Mouse (Mus musculus) CH12.LX (cell line): ENCODE measurements at regions not wholly inside any gene's neighbourhood (a gene's known extent, or its start where the extent isn't known, plus 50 kb on each side); places are given as distances from the start of the nearest gene placed in this dataset.

Source experiments
- DNase-seq: peaks from one replicate; pipeline ENCODE4 v3.0.0-alpha.2; 2013; ENCODE audit errors: extremely low read depth
- H3K27ac ChIP-seq: 2 replicates; pipeline ENCODE4 v1.5.1; 2012; ENCODE audit warnings: low read depth, mild to moderate bottlenecking, control low read depth, moderate library complexity; ENCODE audit not compliant: insufficient read depth
- H3K27me3 ChIP-seq: replicated peaks from 2 replicates; pipeline ENCODE3; 2012; ENCODE audit warnings: inconsistent platforms
- H3K36me3 ChIP-seq, 2 experiments: replicated peaks in 1 of 2; 2 replicates each; pipeline versions ENCODE3 to v1.6.1; 2012; ENCODE audit warnings: inconsistent platforms in 1 of 2, low read length in 1 of 2, mild to moderate bottlenecking in 1 of 2, mixed read lengths in 1 of 2, moderate library complexity in 1 of 2; ENCODE audit not compliant: control insufficient read depth in 1 of 2, insufficient read depth in 1 of 2
- H3K4me1 ChIP-seq, 2 experiments: 2 replicates each; pipeline ENCODE4 v1.6.1; 2012; ENCODE audit warnings: inconsistent platforms in 1 of 2, moderate library complexity in 1 of 2; ENCODE audit not compliant: insufficient read depth in 2 of 2, control insufficient read depth in 1 of 2
- H3K4me2 ChIP-seq: 2 replicates; pipeline ENCODE4 v1.6.1; 2012; ENCODE audit warnings: low read depth, mild to moderate bottlenecking, control low read depth; ENCODE audit not compliant: poor library complexity, insufficient read depth, severe bottlenecking
- H3K4me3 ChIP-seq, 3 experiments: fragments of 150-350 bp in 1 of 3; sonication (generic) in 1 of 3; replicated peaks in 1 of 3; 2 replicates each; pipeline versions ENCODE3 to v1.5.1; 2011 to 2012; ENCODE audit warnings: low read depth in 2 of 3, low read length in 2 of 3, mild to moderate bottlenecking in 2 of 3, moderate library complexity in 2 of 3, control low read depth in 1 of 3, improper control_type of control experiment in 1 of 3, inconsistent platforms in 1 of 3, mixed read lengths in 1 of 3; ENCODE audit not compliant: poor library complexity in 1 of 3
- H3K79me2 ChIP-seq: replicated peaks from 2 replicates; pipeline ENCODE4 v1.6.1; 2012; ENCODE audit warnings: mild to moderate bottlenecking, moderate library complexity; ENCODE audit not compliant: control insufficient read depth, poor library complexity, insufficient read depth, severe bottlenecking; ENCODE audit errors: extremely low read depth
- H3K9ac ChIP-seq: 2 replicates; pipeline ENCODE4 v1.6.1; 2012; ENCODE audit warnings: low read depth, mild to moderate bottlenecking, control low read depth, moderate library complexity; ENCODE audit not compliant: insufficient read depth
- H3K9me3 ChIP-seq: replicated peaks from 2 replicates; pipeline ENCODE3; 2012; ENCODE audit warnings: low read length, inconsistent platforms, mixed read lengths
- CHD1 ChIP-seq: IDR thresholded peaks from 2 replicates; pipeline ENCODE4 v1.6.1; 2012; ENCODE audit warnings: low read depth, low read length, improper control_type of control experiment, inconsistent platforms
- CTCF ChIP-seq, 2 experiments: IDR thresholded peaks in 1 of 2; conservative IDR thresholded peaks in 1 of 2; 2 replicates each; pipeline ENCODE4 v1.5.1; 2011 to 2012; ENCODE audit warnings: low read depth in 2 of 2, low read length in 2 of 2, improper control_type of control experiment in 1 of 2, inconsistent platforms in 1 of 2, mild to moderate bottlenecking in 1 of 2, moderate library complexity in 1 of 2
- ELF1 ChIP-seq: IDR thresholded peaks from 2 replicates; pipeline ENCODE4 v1.6.1; 2014; ENCODE audit warnings: low read depth, mild to moderate bottlenecking, inconsistent platforms, low read length, improper control_type of control experiment
- ETS1 ChIP-seq: conservative IDR thresholded peaks from 2 replicates; pipeline ENCODE4 v1.6.1; 2012; ENCODE audit warnings: low read depth, mild to moderate bottlenecking, inconsistent platforms, low read length, improper control_type of control experiment, moderate library complexity
- GABPA ChIP-seq: IDR thresholded peaks from 2 replicates; pipeline ENCODE4 v1.6.1; 2012; ENCODE audit warnings: low read depth, low read length, improper control_type of control experiment, inconsistent platforms; ENCODE audit not compliant: insufficient replicate concordance
- IRF4 ChIP-seq: IDR thresholded peaks from 2 replicates; pipeline ENCODE4 v1.6.1; 2014; ENCODE audit warnings: low read depth, mild to moderate bottlenecking, inconsistent platforms, low read length, improper control_type of control experiment
- JUN ChIP-seq: IDR thresholded peaks from 2 replicates; pipeline ENCODE4 v1.6.1; 2011; ENCODE audit warnings: low read depth, mild to moderate bottlenecking, low read length, improper control_type of control experiment, moderate library complexity; ENCODE audit not compliant: insufficient read depth
- MAFK ChIP-seq: IDR thresholded peaks from 2 replicates; pipeline ENCODE4 v1.6.1; 2011; ENCODE audit warnings: low read length, improper control_type of control experiment; ENCODE audit not compliant: insufficient replicate concordance
- NELFE ChIP-seq: IDR thresholded peaks from 2 replicates; pipeline ENCODE4 v1.6.1; 2011; ENCODE audit warnings: low read depth, low read length, improper control_type of control experiment
- NRF1 ChIP-seq: IDR thresholded peaks from 2 replicates; pipeline ENCODE4 v1.6.1; 2014; ENCODE audit warnings: low read depth, mild to moderate bottlenecking, inconsistent platforms, low read length, improper control_type of control experiment, moderate library complexity
- POLR2A ChIP-seq: IDR thresholded peaks from 2 replicates; pipeline ENCODE4 v1.6.1; 2011; ENCODE audit warnings: low read depth, mild to moderate bottlenecking, improper control_type of control experiment, low read length
- POLR2AphosphoS2 ChIP-seq: IDR thresholded peaks from 2 replicates; pipeline ENCODE4 v1.6.1; 2011; ENCODE audit warnings: low read depth, low read length, improper control_type of control experiment
- RAD21 ChIP-seq: IDR thresholded peaks from 2 replicates; pipeline ENCODE4 v1.6.1; 2011; ENCODE audit warnings: low read depth, mild to moderate bottlenecking, low read length, improper control_type of control experiment, moderate library complexity
- RCOR1 ChIP-seq: conservative IDR thresholded peaks from 2 replicates; pipeline ENCODE4 v1.6.1; 2012; ENCODE audit warnings: low read depth, mild to moderate bottlenecking, inconsistent platforms, low read length, improper control_type of control experiment
- SIN3A ChIP-seq: IDR thresholded peaks from 2 replicates; pipeline ENCODE4 v1.6.1; 2012; ENCODE audit warnings: low read length, improper control_type of control experiment, inconsistent platforms
- SMC3 ChIP-seq: IDR thresholded peaks from 2 replicates; pipeline ENCODE4 v1.6.1; 2011; ENCODE audit warnings: low read depth, low read length, improper control_type of control experiment
- TCF12 ChIP-seq: IDR thresholded peaks from 2 replicates; pipeline ENCODE4 v1.6.1; 2014; ENCODE audit warnings: low read depth, mild to moderate bottlenecking, inconsistent platforms, low read length, improper control_type of control experiment
- UBTF ChIP-seq: IDR thresholded peaks from 2 replicates; pipeline ENCODE4 v1.6.1; 2012; ENCODE audit warnings: low read depth, mild to moderate bottlenecking, inconsistent platforms, low read length, improper control_type of control experiment, moderate library complexity
- USF1 ChIP-seq: IDR thresholded peaks from 2 replicates; pipeline ENCODE4 v1.6.1; 2014; ENCODE audit warnings: low read depth, mild to moderate bottlenecking, inconsistent platforms, low read length, improper control_type of control experiment
- ZKSCAN1 ChIP-seq: IDR thresholded peaks from 2 replicates; pipeline ENCODE4 v1.6.1; 2012; ENCODE audit warnings: low read depth, inconsistent platforms, low read length, improper control_type of control experiment, borderline replicate concordance
- ZMIZ1 ChIP-seq: IDR thresholded peaks from 2 replicates; pipeline ENCODE4 v1.6.1; 2012; ENCODE audit warnings: low read depth, mild to moderate bottlenecking, inconsistent platforms, low read length, improper control_type of control experiment
- ZNF384 ChIP-seq: IDR thresholded peaks from 2 replicates; pipeline ENCODE4 v1.6.1; 2012; ENCODE audit warnings: low read depth, low read length, improper control_type of control experiment, inconsistent platforms
- dilution Hi-C: fragments of 300-500 bp; cut with MboI; formaldehyde crosslinking; loops from 2 replicates; pipeline ENCODE4 v1.14.3; 2020; ENCODE audit warnings: low sequenced_read_pairs; ENCODE audit not compliant: extremely low pct_unique_long_range_greater_than_20kb, extremely low pct_ligation_motif_present
- in situ Hi-C: fragments of 300-500 bp; cut with MboI; formaldehyde crosslinking; loops from 3 replicates; pipeline ENCODE4 v1.14.3; 2019; ENCODE audit warnings: low sequenced_read_pairs, low pct_ligation_motif_present, low pct_unique_long_range_greater_than_20kb, mixed read lengths

DNA sequence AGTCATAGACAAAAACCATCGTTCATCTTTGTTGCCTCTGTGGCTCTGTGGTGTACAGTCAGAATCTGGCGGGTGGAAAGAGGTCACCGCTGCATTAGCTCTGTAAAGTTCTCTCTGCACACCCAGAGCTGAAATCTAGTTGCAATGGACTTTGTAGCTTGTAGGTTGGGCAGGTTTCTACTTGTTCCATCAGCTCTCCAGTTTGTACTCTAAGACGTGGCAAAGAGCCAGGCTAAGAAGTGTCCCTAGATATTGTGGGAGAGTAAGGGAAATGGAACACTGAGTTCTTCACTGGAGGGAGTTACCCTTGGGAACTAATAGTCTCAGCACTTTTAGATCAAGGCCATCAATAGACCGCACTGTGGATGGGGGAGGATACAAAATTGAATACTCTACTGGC is 197.6 kb upstream of the Nampt start:
- DNase-seq = no peak
- in situ Hi-C loops = no loop called here
- no peaks in the 10 kb centered on the region for H3K4me1 ChIP-seq
- no peaks in the 10 kb centered on the region for H3K27me3 ChIP-seq
- H3K4me3 ChIP-seq = no peak overlapping the region
- dilution Hi-C loops = no loop called here
- H3K4me2 ChIP-seq = no peak overlapping the region
- H3K27ac ChIP-seq = no peak overlapping the region
- H3K9ac ChIP-seq = no peak overlapping the region
- TF ChIP-seq UBTF (no peak), ETS1 (no peak), ZKSCAN1 (no peak), POLR2AphosphoS2 (no peak), GABPA (no peak), SIN3A (no peak), MAFK (no peak), CHD1 (no peak), USF1 (no peak), POLR2A (no peak), SMC3 (no peak), ZNF384 (no peak), TCF12 (no peak), RCOR1 (no peak)
- H3K79me2 ChIP-seq = no peaks in the 10 kb centered on the region
- no peaks in the 10 kb centered on the region for H3K36me3 ChIP-seq
- H3K9me3 ChIP-seq = no peaks in the 10 kb centered on the region

- no peaks in the 10 kb centered on the region for H3K4me1 ChIP-seq
- no peak overlapping the region for H3K27ac ChIP-seq
- dilution Hi-C loops = no loop called here
- H3K79me2 ChIP-seq = no peaks in the 10 kb centered on the region
- H3K36me3 ChIP-seq = no peaks in the 10 kb centered on the region
- no peak for TF ChIP-seq RAD21
- no peak for TF ChIP-seq UBTF
- TF ChIP-seq ELF1 = no peak
- no peak for TF ChIP-seq JUN
- TF ChIP-seq NELFE = no peak
- TF ChIP-seq IRF4 = no peak
- TF ChIP-seq ZNF384 = no peak
- no peak for TF ChIP-seq RCOR1
- TF ChIP-seq NRF1 = no peak
- TF ChIP-seq CTCF (conservative IDR thresholded peaks at IDR 0.05 in 1 of 2, IDR thresholded peaks at IDR 0.05 in 1 of 2; ENCODE audit: low read depth in 2 of 2, low read length in 2 of 2) = no peak
- TF ChIP-seq ZMIZ1 = no peak
- in situ Hi-C loops = no loop called here
- H3K4me2 ChIP-seq = no peak overlapping the region
- H3K27me3 ChIP-seq = no peaks in the 10 kb centered on the region
- no peak for DNase-seq
- no peaks in the 10 kb centered on the region for H3K9me3 ChIP-seq
- no peak overlapping the region for H3K9ac ChIP-seq
- H3K4me3 ChIP-seq = no peak overlapping the region
These were observed 190.8 kb upstream of the Nampt start for GRCm38 (mm10) chr12:32628552-32628951.
